Mouse (Mus musculus): ENCODE measurements at regions not wholly inside any gene's neighbourhood (a gene's known extent, or its start where the extent isn't known, plus 50 kb on each side); places are given as distances from the start of the nearest gene placed in this dataset.

- DNase-seq (ENCODE audit: extremely low spot score): no peak
Measured at GRCm38 (mm10) chr4:107736866-107737265, 52.8 kb upstream of the Dmrtb1 start.

- DNase-seq (ENCODE audit: extremely low spot score): peak; percentile 89
Measured at GRCm38 (mm10) chr4:107737907-107738306, 53.9 kb upstream of the Dmrtb1 start.

- no peak for DNase-seq (ENCODE audit: extremely low spot score)
Measured at GRCm38 (mm10) chr4:107738776-107739175, 54.7 kb upstream of the Dmrtb1 start.

- no peak for DNase-seq (ENCODE audit: extremely low spot score)
Measured at GRCm38 (mm10) chr4:107739789-107740405, 55.9 kb upstream of the Dmrtb1 start.

GRCm38 (mm10) chr4:107743646-107744045 is 58.4 kb upstream of the Lrp8 start:
- no peak for DNase-seq (ENCODE audit: extremely low spot score)

GRCm38 (mm10) chr4:107746366-107746765 is 55.7 kb upstream of the Lrp8 start:
- no peak for DNase-seq (ENCODE audit: extremely low spot score)

- DNase-seq (ENCODE audit: extremely low spot score): no peak
Measured at GRCm38 (mm10) chr4:107746923-107747431, 55.1 kb upstream of the Lrp8 start.

- no peak for DNase-seq (ENCODE audit: extremely low spot score)
Measured at GRCm38 (mm10) chr4:107747454-107747853, 54.6 kb upstream of the Lrp8 start.

GRCm38 (mm10) chr4:107747907-107748628 is 54.0 kb upstream of the Lrp8 start:
- no peak for DNase-seq (ENCODE audit: extremely low spot score)

GRCm38 (mm10) chr4:107749045-107749444 is 53.0 kb upstream of the Lrp8 start:
- DNase-seq (ENCODE audit: extremely low spot score): no peak

GRCm38 (mm10) chr4:107750017-107750416 is 52.0 kb upstream of the Lrp8 start:
- DNase-seq (ENCODE audit: extremely low spot score): no peak
